Mouse (Mus musculus) spleen, postnatal 10 days (tissue): ENCODE measurements around the gene Gatd1.
"Not testable (repeated sequence)": the region's sequence is repeated elsewhere in the genome, so short reads cannot be mapped to it uniquely, and the experiment has no call there.

Experiments
- DNase-seq, 2 experiments: peaks; one replicate each; pipeline ENCODE4 v3.0.0; 2021 to 2022; ENCODE audit warnings: low spot score in 2 of 2

Gatd1 gene

DNA sequence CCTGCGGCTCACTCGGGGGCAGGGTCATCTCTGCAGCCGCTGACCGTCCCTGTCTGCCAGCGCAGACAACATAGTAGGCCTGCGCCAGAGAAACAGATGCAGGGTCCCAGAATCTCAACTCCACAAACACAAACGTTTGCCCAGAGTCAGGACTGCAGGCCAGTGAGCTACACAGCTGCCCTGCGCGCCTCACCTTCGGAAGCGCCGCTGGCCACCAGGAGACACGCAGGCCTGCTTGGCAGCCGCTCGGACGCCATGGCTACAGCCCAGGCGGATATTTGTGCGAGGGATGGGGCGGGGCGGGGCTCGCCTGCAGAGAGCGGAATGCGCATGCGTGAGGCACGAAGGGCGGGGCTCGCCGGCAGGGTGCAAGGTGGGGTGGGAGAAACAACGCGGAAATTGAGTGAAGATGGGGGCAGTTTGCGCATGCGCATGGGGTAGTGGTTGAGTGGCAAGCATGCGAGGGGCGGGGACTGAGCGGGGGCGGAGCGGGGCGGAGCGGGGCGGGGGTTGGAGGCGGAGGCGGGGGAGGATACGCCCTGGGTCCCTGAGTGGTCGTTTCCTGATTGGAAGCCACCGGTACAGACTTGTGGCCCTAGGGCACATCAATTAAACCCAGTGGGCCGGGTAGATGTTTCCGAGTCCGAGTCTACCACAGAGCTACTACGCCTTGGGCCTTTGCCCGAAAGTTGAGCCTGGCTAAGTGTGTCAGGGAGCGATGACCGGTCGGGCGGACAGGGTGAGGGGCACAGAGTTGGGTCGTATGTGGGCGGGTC lies at the start of gene Gatd1:
Gene Gatd1 (minus strand): TSS at position 328 of the 776 bp plus-strand sequence.
- peak; percentile 98 to 100 for DNase-seq

DNA sequence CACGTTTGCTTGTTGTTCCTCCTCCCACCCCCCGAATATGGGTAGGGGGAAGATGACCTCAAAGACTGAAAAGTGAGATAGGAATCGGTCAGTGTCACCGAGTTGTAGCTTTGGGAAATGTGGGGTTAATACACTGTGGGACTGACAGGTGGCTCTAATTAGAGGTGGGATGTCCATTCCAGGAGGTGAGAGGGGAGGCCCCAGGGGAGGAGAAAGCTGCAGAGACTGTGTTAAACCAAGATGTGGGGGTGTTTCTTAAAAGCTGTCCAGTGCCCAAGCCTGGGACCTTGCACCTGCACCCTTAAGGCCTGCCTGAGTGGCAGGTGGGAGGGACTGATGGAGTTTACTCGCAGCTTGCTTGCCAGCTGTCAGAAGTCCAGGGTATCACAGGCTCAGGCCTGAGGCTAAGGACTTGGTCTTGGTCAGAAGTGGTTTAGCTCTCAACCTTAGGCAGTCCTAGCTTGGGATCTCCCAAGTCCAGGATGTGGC lies 48.4 kb upstream of the Gatd1 start:
- no peak for DNase-seq

DNA sequence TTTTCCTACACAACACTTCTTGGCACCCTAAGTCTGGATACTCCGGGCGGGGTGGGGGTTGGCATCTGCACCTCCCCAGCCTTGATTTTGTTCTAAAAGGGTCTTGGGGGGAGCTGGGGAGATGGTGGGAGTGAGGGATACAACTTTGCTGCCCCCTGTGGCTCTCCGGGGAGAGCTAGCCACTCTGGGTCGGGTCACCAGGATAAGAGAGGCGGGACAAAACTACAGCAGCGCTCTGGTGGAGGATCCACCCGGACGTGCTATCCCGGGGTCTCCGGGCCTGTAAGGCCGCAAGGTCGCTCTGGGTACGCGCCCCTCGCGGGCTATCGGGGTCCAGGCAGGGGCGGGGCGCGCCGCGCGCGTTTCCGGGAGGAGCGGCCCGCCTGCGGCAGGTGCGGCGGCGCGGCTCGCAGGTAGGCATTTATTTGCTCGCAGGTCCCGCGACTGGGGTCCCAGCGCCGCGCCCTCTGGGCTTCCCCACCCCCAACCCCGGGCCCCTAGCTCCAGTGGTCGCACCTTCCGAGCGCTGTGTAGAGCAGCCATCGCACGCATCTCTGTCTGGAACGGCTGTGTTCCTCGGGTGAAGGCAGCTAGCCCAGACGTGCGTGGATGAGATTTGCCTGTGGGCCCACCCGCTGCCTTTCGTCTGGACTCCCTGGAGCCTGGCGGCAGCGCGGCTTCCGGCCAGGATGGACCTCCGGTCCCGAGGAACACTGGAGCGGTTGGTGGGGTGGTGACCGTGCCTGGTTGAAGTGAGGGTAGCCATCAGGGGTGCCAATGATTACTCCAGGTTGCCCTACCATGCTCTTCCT lies 47.8 kb upstream of the Gatd1 start:
- peak in 1 of 2 experiments; percentile 16 for DNase-seq

DNA sequence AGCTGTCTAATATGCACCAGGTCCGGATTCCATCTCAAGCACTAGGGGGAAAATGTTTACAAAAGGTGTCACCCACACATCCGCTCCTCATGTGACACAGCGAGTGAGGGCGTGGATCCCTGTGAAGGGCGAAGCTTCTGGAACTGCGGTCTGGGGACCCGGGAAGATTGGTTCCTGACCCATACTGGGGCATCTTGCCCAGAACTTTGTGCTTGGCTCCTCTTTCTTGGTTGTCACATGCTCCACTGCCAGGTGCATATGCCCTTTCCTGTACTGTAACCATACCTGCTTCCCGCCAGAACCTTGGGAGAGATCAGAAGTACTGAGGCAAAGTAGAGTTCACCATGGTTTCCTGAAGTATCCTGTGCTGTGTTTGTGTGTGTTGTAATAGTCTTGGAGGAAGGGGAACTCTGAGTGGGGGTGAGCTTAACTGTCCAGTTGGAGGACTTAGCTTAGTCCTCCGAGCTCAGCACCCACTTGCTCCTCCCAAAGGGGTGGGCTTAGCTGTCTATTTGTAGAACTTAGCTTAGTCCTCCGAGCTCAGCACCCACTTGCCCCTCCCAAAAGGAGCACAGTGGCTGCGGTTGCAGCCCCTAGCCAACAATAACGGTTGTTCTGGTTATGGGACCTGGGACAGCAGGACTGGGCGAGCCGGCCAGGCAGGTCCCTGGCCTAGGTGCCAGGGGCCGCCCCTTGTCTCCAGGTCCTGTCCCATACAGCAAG lies 46.6 kb upstream of the Gatd1 start, which contains the start of gene Cracr2b:
Gene Cracr2b (plus strand): TSS at position 704 of the 723 bp plus-strand sequence.
- DNase-seq, result peak in 1 of 2 experiments; percentile 16

DNA sequence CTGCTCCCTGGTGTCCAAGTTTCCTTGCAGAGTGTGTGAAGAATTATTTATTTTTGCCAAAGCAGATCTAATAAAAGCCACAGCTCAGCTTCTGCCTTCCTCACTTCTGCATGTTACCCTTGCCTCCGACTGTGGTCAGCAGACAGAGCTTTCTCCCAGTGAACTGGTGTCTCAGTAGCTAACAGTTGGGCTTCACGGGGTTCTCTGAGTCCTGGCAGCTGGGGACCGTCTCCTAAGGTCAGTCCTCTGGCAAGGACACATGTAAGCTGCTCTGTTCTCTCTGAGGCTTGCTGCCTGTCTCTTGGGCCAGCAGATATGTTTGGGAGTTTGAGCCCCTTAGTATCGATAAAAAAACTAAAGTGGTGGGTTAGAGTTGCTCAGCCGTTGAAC lies 46.1 kb upstream of the Gatd1 start:
- no peak for DNase-seq

DNA sequence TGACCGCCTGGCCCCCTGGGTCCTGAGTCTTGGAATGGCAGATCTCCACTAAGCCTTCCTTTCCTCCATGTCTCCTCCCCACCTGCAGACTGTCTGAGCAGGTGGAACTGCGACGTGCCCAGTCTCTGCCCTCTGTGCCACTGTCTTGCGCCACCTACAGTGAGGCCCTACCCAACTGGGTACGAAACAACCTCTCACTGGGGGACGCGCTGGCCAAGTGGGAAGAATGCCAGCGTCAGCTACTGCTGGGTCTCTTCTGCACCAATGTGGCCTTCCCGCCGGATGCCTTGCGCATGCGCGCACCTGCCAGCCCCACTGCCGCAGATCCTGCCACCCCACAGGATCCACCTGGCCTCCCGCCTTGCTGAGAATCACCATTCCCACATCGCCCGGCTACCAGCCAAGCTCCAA lies 45.4 kb upstream of the Gatd1 start:
- DNase-seq, result peak in 1 of 2 experiments; percentile 14

DNA sequence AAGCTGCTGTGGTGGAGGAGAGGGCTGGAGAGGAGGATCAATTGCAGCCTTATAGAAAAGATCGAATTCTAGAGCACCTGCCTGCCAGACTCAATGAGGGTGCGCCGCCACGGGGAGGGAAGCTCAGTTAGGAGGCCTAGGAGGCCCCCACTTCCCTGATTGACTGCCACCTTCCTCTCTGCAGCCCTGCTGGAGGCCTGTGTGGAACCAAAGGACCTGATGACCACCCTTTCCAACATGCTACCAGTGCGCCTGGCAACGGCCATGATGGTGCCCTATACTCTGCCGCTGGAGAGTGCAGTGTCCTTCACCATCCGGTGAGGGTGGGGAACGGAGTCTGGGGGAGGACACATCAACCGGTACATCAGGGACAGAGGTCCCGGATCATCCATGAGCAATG lies 44.7 kb upstream of the Gatd1 start:
- peak in 1 of 2 experiments; percentile 20 for DNase-seq

DNA sequence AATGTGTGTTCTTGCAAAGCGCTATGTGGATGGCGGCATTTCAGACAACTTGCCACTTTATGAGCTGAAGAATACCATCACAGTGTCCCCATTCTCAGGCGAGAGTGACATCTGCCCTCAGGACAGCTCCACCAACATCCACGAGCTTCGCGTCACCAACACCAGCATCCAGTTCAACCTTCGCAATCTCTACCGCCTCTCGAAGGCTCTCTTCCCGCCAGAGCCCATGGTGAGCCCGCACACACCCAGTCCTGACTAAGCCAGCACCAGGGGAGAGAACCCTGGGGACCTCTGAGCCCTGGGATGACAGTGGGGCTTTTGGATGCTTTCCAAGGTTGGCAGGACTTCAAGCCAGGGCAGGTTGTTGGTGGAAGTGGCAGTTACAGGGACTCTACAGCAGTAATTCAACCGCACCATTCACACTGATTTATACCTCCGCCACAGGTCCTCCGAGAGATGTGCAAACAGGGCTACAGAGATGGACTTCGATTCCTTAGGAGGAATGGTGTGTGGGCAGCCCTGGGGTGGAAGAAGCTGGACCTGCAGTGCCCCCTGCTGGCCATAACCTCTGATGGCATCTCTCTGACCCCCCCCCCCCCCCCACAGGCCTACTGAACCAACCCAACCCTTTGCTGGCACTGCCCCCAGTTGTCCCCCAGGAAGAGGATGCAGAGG lies 44.2 kb upstream of the Gatd1 start:
- DNase-seq, result peak; percentile 47 to 80

DNA sequence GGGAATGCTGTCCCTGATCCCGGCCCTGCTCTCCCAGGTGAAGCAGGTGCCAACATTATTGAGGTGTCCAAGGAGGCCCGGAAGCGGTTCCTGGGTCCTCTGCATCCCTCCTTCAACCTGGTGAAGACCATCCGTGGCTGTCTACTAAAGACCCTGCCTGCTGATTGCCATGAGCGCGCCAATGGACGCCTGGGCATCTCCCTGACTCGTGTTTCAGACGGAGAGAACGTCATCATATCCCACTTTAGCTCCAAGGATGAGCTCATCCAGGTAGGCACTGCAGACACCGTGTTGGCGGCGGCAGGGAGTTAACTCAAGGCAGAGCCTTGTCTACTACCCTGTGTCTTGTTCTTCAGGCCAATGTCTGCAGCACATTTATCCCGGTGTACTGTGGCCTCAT lies 43.3 kb upstream of the Gatd1 start:
- no peak for DNase-seq

DNA sequence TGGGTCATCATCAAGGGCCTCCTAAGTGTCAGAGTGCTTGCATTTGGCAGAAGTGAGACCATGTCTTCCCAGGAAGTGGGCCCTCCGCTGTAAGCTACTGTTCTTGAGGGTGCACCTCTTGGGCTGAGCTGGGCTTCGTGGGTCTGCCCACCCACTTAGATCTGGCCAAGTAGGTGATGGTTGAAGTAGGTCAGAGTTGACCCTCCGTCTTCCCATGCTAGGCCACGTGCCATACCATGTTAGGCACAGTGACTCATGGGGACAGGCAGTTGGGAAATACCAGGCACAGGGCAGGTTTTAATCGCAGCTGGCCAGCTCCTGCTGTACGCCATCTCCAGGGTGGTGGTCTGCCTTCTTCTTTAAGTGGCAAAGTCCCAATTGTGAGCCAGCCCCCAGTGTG lies 42.8 kb upstream of the Gatd1 start:
- peak in 1 of 2 experiments; percentile 15 for DNase-seq

DNA sequence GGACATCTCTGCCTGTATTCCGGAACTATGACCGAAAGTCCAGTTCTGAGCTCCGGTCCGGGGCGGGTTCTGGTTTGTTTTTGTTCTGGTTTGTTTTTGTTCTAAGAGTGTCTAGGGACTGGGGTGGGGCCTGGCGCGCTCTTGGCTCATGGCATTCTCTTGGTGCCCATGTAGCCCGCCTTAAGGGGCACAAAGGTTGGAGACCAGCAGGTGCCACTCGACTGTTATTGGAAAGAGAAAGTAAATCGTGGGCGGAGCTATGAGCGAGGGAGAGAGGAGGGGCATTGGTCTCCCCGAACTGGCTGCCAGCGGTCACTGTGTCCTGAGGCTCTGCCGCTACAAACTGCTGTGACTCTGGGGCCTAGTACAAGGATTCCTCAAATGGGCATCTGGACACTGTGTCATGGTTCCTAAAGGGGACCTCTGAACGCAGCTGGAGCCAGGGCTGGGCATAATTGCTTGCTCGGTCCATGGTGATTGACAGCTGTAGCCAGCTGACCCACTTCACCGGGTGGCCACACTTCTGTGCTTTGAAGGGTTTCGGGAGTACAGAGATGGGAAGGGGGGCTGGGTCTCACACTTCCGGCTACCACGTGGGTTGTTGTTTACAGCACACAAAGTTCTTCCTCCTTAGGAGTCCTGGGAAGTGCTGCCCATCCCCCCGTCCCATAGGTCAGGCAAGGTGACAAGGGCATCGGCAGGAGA lies 41.8 kb upstream of the Gatd1 start:
- peak; percentile 73 to 79 for DNase-seq

DNA sequence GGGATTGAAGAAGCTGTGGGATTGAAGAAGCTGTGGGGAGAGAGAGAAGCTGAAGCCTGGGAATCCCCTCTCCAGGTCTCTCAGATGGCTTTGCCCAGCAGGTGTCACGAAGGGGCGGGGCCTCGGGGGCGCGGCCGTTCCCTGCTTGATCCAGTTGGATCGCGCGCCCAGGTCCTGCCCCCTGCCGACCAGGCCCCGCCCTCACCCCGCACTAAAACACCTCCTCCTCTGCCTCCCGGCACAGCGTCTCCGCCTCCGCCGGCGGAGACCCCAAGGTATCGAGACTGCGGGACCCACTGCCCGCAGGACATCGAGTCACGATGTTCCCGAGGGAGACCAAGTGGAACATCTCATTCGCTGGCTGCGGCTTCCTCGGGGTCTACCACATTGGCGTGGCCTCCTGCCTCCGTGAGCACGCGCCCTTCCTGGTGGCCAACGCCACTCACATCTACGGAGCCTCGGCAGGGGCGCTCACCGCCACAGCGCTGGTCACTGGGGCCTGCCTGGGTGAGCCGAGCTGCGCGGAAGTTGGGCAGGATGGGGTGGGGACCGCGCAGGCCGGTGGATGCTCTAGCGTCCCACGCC lies 41.1 kb upstream of the Gatd1 start, which contains the start of gene Pnpla2:
Gene Pnpla2 (plus strand): TSS at position 232 of the 585 bp plus-strand sequence.
- peak; percentile 90 to 98 for DNase-seq

DNA sequence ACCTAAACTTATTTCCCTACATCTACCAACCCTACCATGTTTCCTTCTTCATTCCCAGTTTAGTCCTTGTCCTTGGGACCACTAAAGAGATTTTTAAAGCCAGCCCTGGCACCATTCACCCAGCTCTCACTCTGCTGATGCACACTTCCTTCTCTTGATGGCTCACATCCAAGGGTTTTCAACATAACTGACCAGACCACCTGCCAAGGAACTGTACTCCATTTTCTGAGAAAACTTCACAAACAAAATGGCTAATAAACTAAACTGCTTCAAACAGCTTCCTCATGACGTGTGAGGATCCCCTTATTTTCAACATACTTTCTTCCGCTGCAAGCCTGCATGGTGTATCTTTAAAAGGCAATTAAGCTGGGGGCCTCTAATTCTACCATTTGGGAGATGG lies 39.7 kb upstream of the Gatd1 start:
- DNase-seq, result no peak

DNA sequence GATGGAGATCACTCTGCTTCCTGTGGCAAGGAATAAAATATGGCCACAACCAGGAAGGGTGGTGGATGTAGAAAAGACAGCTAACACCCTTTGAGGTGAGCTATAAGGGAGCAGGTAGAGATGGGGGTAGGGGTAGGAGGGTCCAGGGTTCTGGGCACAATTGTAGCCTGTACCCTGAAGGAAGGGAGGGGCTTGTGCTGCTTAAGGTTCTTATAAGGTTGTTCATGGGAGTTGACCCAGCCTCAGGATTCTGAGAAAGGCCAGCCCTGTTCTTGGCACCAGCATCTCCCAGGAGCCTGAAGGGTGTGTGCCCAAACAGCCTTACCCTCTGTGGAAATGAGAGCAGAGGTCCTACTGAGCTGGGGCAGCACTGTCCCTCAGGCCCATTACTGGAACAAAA lies 38.0 kb upstream of the Gatd1 start:
- no peak for DNase-seq

DNA sequence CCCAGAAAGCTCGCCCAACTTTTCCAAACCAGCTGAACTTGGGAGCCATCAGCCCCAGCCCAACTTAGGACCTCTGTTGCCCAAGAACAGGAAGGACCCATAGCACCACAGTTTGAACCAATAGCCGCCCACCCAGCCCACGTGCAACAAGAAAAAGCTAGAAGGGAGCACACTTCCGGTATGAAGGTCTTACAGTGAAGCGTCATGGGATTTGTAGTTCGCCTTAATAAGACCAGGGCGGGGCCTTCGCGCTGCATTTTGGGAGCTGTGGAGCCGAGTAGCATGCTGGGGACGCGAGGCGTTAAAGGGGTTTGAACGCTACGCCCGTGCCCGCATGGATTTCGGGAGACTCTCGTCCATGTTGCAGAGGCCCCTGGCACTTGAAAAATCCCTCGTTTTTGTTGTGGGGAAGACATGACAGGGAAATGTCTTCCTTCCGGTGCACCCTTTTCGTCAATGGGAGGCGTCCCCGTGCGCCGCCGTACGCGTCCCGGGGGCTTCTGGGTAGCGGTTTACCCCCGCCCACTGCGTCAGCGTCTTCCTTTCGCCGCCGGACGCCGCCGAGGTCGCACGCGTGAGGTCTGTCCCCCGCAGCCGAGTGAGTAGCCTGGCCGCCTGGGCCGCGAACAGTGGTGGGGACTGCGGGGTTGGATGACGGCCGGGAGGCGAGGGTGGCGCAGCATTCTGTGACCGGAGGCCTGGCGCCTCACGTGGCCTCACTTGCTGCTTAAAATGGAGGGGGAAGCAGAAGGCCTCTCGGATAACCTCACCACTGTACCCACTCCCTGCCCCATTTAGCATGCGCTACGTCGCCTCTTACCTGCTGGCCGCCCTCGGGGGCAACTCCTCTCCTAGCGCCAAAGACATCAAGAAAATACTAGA lies 33.4 kb upstream of the Gatd1 start, which contains the start of gene Rplp2:
Gene Rplp2 (plus strand): TSS at position 261 of the 882 bp plus-strand sequence.
- peak; percentile 94 to 95 for DNase-seq

DNA sequence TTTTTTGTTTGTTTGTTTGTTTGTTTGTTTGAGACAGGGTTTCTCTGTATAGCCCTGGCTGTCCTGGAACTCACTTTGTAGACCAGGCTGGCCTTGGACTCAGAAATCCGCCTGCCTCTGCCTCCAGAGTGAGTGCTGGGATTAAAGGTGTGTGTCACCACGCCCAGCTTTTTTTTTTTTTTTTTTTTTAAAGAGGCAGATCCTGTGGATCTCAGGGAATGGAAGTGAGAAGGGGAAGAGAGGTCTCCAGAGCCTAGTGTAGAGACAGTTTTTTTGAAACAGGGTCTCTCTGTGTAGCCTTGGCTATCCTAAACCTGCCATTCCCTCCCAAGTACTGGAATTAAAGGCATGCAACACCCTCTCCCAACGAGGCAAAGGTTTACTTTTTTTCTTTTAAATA lies 32.4 kb upstream of the Gatd1 start:
- DNase-seq, result not testable (repeated sequence)

DNA sequence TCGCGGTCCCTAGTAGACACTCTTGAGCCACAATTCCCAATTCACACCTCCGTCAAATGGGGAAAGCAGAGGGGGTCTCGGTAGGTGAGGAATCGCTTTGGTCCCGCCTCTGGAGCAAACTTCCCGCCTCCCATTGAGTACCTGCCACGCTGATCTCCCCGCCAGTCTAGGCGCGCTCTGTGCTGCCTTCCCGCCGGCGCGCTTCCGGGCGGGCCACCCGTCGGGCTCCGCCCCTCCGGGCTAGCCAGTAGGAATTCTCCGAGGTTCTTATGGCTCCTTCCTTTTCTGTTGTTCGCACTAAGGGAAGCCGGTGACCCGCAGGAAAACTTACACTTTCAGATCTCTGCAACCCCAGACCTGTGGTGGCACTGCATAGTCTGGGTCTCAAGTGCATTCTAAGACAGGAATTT lies 29.9 kb upstream of the Gatd1 start, which contains the start of gene Pidd1:
Gene Pidd1 (minus strand): TSS at position 198 of the 410 bp plus-strand sequence.
- peak in 1 of 2 experiments; percentile 79 for DNase-seq

DNA sequence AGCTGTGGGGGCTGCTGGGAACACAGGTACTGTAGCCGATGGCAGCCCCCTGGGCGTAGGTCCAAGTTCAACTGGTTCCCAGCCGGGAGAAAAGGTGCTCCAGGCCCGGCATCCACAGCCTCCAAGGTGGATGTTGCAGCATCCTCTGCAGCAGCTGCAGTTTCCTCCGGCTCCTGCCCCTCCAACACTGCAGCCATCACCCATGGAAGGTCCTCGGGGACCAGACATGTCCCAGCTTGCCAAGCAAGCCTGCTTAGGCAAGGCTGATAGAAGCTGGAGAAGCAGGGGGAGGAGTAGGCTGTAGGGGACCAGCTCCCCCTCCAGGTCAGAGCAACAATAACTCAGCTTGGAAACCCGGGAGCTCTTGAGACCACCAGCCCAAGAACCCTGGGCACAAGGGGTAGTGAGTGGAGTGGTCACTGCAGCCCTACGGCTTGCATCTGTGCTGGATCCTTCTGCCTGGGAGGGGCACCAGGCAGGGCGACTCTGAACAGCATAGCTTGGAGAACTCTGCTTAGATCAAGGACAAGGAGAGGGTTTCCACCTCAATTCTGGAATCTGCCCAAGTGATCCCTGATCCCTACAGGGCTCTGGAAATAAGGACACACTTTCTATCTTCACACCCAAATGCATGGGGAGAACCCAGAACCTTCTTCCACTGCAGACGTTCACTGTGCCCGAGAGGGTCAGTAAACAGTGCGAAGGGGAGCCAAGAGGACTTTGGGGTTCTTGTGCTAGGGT lies 29.3 kb upstream of the Gatd1 start:
- DNase-seq, result peak; percentile 55 to 62
